ENCODE assay signal across 12 mouse cellular contexts in genomic region chr13:44796775-44797174, GRCm38 (mm10).
DNase-seq lines count a peak whose midpoint lies in the region; ATAC-seq lines count a peak whose summit lies in the region.
"Had no signal": no experiment of that assay in that cellular context is flagged by ENCODE, and none has a peak within 500 bp of the region (broad histone marks: within the 10 kb centered on the region; RNA-seq: fewer than 3 reads in every experiment).

No protein-coding gene starts in this region.

- no peaks in the 10 kb centered on the region for H3K27me3 ChIP-seq in kidney, embryonic 14.5 days (ENCODE audit: control insufficient read depth, insufficient read depth, low read length)
- H3K27me3 ChIP-seq: hindbrain, embryonic 12.5 days had no signal

- H3K36me3 ChIP-seq in kidney, embryonic 14.5 days (ENCODE audit: control insufficient read depth, insufficient read depth, low read length), result no peaks in the 10 kb centered on the region
- H3K36me3 ChIP-seq: hindbrain, embryonic 12.5 days had no signal

- no peak overlapping the region for H3K9ac ChIP-seq in kidney, embryonic 14.5 days (ENCODE audit: low read depth, low read length)
- H3K9ac ChIP-seq: hindbrain, embryonic 12.5 days had no signal

- H3K4me3 ChIP-seq in kidney, embryonic 14.5 days (ENCODE audit: low read length), result no peak overlapping the region
- H3K4me3 ChIP-seq: hindbrain, embryonic 12.5 days had no signal

- DNase-seq in kidney, postnatal 10 days, result peak; percentile 50
- DNase-seq in urinary bladder, postnatal 14 days (ENCODE audit: low spot score), result peak; percentile 21
- no peak for DNase-seq in urinary bladder, adult 2 months (ENCODE audit: low spot score)
- DNase-seq in gastrocnemius, postnatal 10 days, result peak; percentile 42
- DNase-seq: lung, postnatal 36 days; right cerebral cortex, adult 18-20 months; thymus, adult 2 months had no signal

- 73% methylated on average over 2 of the region's 2 CpGs for WGBS in kidney, embryonic 14.5 days

- H3K4me2 ChIP-seq in kidney, embryonic 14.5 days (replicated peaks; ENCODE audit: low read depth, low read length), result no peak overlapping the region
- H3K4me2 ChIP-seq: hindbrain, embryonic 12.5 days had no signal

- H3K27ac ChIP-seq in kidney, embryonic 14.5 days (ENCODE audit: low read depth, low read length), result no peak overlapping the region
- H3K27ac ChIP-seq: hindbrain, embryonic 12.5 days had no signal

- no peak for ATAC-seq in kidney, embryonic 14.5 days (ENCODE audit: low FRiP score, low TSS enrichment)
- no peak for ATAC-seq in megakaryocyte-erythroid progenitor cell, adult 5-6 weeks (replicated peaks; ENCODE audit: low FRiP score, low TSS enrichment, poor library complexity, severe bottlenecking)
- ATAC-seq in erythroid progenitor cell, adult 5-6 weeks (replicated peaks; ENCODE audit: low FRiP score, poor library complexity, severe bottlenecking), result no peak
- ATAC-seq: activated CD4-positive, CD25-positive, alpha-beta regulatory T cell, adult 4 months had no signal

- H3K4me1 ChIP-seq in kidney, embryonic 14.5 days (ENCODE audit: control insufficient read depth, insufficient read depth, low read length), result peaks cover 12% of the 10 kb centered on the region; the same call in 1 of the 2 replicates

- no peaks in the 10 kb centered on the region for H3K9me3 ChIP-seq in kidney, embryonic 14.5 days (ENCODE audit: control insufficient read depth, low read length)
- H3K9me3 ChIP-seq: hindbrain, embryonic 12.5 days had no signal
